Mouse (Mus musculus) heart, adult 2 months (tissue): ENCODE results near the gene Dnal1.

Experiments used
- CTCF ChIP-seq: fragments of 200-600 bp; IDR thresholded peaks from 2 replicates; pipeline ENCODE4 v1.8.1; 2022; ENCODE audit warnings: antibody characterized with exemption, mild to moderate bottlenecking, moderate library complexity
- EP300 ChIP-seq: fragments of 200-500 bp; IDR thresholded peaks from 2 replicates; pipeline ENCODE4 v1.6.1; 2011; ENCODE audit warnings: low read depth, low read length, control low read depth; ENCODE audit not compliant: insufficient read depth
- POLR2A ChIP-seq: fragments of 200-500 bp; IDR thresholded peaks from 2 replicates; pipeline ENCODE4 v1.6.1; 2011; ENCODE audit warnings: mild to moderate bottlenecking, low read depth, low read length, control low read depth; ENCODE audit not compliant: insufficient read depth

DNA sequence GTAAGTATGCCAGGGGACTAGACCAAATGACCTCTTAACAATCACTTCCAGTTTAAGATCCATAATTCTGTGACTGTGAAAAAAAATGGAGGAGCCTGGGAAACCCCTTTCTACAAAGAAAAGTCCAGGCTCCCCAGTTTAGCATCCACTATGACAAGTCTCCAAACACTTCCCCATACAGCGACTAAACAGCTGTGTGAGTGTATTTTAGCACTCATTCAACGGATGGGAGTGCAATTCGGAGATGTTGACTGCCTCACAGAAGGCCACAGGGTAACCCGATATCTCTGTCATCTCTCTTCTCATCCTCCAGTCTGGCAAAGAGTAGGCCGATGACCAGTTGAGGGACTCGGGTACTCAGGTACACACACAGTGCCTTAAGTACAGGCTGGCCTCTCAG lies 81.0 kb downstream of the Dnal1 start:
- TF ChIP-seq POLR2A, result no peak
- TF ChIP-seq CTCF, result no peak
- TF ChIP-seq EP300, result no peak
